Mouse (Mus musculus) liver (tissue): ENCODE measurements around the gene Sqor.

Experiments
- DNase-seq: peaks from one replicate; pipeline ENCODE4 v3.0.0-alpha.2; 2020; ENCODE audit warnings: mixed read lengths

The Sqor gene

DNA sequence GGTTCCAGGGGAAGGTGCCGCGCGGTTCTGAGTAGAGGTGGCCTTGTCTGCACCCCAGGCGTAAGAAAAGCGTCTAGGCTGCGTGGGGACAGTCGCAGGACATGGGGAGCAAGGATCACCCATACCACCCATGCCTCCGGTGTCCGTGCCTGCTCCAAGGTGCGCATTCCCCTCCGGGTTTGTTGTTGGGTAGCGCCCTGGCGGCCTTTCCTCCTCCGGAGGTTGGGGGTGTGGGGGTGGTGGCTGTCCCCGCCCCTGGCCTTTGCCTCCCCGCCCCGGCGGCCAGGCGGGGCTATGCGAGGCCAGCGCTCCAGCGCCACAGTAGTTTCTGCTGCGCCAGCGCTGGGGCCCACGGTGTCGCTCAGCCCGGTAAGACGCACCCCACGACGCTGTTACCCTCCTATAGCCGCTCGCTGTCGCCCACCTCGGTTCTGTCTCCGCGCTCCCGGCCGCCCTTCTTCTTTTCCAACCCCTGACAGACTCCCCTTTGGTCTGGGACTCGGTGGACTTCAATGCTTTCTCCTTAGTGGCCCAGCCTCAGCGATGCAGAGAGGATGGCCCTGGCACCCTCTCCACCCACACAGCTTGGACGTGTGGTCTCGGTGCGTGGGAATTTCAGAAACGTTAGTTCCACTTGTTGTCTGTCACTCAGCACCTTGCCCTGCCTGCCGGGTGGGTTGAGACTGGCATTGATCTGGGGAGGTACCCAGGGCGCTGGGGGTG, at the start of gene Sqor:
Gene Sqor, plus strand, starts transcription at position 167 of the 723 bp plus-strand sequence.
- peak; percentile 55 for DNase-seq

DNA sequence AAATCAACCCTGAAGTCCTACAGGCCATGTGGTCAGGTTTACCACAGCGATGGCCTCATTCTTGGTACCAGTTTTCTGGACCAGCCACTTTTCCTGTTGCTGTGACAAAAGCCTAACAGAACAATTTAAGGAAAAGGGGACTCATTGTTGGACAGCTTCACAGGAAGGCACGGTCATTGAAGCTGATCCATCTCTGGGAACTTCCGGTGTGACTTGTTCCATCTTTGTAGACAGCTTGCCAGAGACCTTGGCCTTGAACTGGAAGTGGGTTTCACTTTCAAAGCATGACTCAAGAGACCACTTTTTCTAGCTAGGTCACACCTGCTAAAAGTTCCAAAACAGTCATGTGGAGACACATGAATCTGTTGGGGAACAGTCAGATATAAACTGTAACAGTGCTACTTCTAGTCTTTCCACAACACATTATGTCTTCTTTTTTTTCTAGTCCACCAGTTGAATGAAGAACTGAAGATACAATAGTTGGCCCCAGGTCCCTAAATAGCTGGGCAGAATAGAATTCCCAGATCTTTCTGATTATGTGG, 48.7 kb upstream of the Sqor start:
- DNase-seq = no peak

DNA sequence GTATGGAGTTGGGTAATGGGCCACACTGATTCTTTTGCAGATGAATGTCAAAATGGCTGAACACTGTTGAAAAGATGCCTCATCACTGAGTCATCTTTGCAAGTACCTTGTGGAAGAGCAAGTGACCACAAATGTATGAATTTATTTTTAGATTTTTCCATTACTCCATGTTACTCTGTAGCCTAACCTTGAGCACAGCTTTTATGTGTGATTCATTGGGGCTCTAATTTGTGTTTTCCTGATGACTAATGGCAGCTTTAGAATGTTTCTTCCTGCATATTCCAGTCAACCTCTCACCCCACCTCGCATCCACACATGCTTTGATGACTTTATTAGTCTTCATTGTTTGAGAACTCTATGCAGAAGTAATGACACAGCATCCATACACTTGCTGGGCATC, 45.8 kb upstream of the Sqor start:
- DNase-seq = no peak

DNA sequence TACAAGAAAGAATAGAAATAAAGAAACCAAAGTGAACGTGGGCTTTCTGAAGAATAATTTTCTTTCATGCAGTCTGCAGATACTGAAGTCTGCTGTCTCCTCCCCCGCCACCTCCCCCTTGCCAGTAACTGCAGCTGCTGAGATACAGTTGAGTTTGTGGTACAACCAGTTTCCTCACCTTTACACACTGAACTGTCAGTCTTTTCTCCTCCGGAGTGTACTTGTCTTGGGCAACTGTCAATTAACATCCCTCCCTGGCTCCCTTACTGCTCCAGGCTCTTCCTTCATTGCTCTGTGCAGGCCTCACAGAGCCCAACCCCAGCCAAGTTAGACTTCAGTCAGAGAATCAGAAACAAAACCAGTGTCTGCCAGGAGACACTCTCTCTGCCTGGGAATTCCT, 44.5 kb upstream of the Sqor start:
- DNase-seq = no peak

DNA sequence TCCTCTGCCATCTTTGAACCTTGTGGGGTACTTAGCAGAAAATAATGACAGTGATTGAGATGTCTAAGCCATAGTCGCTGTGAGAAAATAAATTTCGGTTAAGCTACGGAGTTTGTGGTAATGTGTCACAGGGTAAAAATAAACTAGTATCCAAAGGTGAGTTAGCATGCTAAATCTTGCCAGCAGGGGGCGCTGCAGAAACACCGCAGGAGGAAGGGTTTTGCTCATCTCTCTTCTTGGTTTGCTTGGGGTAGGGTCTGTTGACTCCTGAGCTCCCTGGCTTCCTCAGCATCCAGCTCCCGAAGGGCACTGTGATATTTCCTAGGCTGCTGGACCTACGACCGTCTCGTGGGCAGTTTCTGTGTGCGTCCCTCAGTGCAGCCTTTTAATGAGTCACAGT, 39.4 kb upstream of the Sqor start:
- DNase-seq = peak; percentile 56

DNA sequence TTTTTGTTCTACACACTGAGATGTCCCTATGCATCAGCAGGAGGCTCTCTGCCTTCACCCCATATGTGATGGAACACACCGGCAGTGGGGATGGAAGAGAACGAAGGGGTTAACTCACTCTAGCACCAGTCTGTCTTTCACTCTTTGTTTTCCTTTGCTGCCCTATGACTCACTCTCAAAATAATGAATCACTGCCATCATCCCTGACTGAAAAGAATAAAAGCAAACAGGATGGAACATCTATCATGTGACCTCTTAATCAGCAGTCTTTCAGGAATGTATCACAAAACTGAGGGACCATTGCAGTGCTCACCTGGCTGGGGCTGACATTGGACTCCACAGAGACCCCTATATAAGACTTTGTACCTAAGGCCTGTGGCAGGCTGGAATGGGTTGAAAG, 33.6 kb upstream of the Sqor start:
- DNase-seq = no peak

DNA sequence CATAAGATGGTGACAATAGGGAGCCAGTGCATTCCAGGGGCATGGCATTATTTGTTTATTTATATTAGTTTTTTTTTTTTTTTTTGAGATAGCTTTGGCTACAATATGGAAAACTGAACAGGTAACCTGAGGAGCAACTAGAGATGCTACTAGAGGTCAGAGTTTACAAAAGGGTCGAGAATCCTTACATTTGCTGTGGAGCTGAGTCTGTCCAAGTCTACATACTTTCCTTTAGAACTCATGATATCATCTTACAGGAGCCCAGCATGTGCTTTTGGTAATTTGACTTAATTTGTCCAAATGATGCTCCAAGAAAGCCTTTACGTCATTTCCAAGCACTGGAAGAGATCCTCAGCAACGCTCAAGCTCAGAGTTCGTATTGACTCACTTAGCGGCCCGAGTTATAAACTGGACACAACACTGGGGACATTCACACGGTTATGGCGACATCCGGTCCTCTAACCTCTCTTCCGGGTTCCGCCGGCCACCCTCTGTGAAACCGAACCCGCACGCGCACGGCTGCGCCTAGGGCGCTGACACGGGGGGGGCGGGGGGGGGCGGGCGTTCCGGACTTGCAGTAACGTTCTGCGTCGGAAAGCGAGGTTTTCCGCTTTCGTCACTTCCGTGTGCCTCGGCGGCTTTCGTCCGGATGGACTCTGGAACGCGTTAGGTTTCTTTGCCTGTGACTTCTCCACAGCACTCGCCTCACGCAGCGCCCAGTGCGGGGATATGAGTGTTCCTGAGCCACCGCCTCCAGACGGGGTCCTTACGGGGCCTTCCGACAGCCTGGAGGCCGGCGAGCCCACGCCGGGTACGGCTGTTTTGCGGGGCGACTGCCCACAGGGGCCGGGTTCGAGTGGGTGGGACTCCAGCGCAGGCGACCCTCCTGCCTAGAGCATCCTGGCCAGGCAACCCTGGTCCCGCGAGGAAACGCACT, 26.9 kb upstream of the Sqor start, which contains the start of gene Bloc1s6:
Gene Bloc1s6, plus strand, starts transcription at position 610 of the 937 bp plus-strand sequence.
- peak; percentile 88 for DNase-seq

DNA sequence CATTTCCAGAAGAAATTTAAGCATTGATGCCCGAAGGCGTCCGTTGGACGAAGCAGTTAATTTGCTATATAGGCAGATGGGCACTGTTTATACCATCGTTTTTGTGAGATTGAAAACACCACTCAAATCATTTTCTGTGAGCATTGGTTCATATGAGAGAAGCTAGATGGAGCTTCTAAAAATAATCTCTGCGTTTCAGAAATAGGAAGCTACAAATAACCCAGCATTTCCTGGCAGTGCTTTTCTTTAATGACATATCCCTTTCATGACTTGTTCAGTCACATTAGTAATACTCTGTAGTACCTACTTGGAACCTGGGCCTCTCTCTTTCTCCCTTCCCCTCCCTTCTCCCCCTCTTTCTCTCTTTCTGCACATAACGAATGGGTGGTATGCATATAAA, 26.0 kb upstream of the Sqor start:
- no peak for DNase-seq

DNA sequence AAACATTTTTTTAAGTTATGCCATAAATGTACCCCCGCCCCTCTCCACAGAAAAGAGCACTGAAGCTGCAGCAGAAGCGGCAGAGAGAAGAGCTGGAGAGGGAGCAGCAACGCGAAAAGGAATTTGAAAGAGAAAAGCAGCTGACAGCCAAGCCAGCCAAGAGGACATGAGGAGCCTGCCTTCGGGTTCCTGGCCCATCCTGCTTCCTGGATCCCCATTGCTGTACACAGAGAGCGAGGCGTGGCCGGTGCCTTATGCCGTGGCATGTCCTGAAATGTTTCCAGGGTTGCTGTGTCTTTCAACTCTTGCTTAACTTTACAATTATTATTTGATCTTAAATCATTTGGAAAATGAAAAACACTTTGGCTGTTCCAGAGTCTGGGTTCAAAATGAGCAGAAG, 18.6 kb upstream of the Sqor start:
- no peak for DNase-seq

DNA sequence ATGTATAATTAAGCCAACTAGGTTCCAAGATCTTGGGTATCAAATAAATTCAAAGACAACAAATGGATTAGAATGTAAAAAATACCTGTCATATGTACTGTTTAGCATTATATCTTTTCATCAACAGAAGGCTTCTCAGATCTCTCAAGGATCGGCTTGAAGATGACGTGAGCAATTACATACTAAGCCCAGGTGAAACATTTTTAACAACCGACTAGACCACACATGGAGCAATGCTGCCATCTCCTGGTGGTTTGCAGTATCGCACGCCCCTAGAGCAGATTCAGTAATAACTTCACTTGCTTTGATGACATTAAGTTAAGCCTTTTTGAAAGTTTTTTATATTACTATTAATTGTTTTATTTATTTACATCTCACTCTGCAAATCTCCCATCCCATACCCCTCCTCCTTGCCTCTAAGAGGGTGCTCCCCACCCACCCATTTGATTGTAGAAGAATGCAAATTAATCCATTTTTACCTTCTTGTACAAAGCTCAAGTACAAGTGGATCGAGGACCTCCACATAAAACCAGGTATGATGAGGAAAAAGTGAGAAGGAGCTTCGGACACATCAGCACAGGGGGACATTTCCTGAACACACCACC, 11.2 kb upstream of the Sqor start:
- DNase-seq = peak; percentile 62

DNA sequence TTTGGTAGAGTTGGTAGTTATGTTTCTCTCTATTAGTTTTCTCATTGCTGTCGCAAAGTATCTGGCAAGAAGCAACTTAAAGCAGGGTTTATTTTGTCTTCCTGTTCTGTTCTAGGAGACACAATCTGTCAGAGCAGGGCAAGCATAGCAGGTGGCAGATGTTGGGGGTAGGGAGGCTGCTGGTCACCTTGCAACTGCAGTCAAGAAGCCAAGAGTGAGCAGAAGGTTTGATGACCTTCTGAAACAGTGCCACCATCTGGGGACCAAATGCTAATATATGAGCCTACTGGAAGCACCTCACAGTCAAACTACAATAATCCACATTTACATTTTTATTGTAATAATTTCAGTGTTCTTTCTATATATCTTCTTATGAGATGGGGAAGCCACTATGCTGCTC, 5.2 kb upstream of the Sqor start:
- no peak for DNase-seq

DNA sequence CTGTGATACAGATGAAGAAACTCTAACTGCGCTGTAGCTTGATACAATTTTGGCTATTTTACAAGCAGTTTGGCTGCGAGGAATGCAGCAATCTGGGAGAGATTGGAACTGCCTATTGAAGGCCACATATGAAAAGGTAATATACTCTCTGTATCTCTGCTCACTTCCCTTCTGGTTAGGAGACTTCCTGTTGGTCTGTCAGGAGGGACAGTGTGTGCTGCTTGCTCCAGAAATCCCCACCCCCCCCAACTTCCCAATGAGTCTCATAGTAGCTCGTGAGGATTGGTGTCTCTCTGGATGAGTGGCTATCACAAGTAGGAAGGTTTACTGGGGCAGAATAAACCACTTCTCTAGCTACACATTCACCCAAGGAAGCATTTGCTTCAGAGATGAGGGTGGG, 2.0 kb upstream of the Sqor start:
- DNase-seq = no peak

DNA sequence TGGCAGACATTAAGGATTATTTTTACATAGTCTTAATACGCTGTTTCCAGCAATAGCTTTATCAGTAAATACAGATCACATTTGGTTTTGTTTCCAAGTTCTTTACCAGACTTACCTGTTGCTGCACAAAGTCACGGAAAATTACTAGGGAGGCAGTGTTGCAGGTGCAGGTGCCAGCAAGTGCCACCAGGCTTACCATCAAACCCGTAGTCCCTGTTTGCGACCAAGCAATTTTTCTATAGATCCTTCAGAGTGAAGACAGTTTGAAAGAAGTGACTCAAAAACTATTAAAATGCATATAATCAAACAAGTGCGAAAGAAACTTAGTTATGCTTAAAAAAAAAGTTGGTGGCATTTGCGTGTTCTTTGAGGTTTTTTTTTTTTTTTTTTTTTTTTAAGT, 511 bp upstream of the Sqor start:
- DNase-seq = no peak

DNA sequence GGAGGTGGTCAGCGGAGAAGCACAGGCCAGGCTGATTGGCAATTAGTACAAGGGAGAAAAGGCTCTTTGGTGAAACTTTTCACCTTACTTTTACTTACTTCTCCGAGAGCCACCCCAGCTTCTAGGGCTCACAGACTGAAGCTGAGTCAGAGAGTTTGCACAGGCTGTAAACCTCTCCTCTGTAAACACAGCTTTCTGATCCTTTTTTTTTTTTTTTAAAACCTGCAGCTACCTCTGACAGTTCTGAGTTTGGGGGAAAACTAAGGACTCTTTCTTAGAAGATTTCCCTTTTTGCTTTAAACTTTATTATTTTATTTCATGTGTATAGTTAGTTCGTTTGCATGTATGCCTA, 733 bp downstream of the Sqor start:
- DNase-seq = no peak

DNA sequence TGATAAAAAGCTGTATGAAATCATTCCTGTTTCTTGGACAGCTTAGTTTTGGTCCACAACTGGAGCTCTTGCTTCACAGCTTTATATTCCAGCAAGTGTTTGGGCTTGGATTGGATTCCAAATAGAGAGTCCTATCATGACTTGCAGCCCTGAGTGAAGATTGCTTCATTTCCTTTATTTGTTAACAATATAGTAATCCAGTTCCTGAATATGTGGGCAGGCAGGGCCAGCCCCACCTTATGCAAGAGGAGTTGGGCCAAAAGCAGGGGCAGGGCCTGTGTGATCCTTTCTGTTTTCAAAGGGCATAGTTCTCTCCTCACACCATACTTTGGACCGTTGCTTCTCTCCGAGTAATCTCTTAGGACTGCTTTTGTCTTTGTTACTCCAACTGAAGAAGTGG, 6.0 kb downstream of the Sqor start:
- DNase-seq = no peak

DNA sequence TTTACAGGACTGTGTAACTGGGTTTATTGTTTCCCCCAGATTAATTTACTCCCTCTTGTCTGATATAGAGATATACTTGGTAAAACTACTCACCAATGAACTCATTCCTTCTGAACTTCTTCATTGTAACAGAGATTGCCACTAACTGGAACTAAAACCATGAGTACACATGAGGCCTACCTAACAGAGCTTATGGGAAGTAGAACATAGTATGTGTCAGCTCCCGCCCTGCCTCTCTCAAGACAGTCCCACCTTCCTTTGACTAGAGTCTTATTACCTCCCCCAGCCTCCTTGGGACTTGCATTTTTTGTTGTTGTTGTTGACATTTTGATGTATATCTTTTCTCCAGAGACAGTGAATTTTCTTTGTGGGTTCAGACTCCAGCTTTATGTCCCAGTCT, 7.9 kb downstream of the Sqor start:
- no peak for DNase-seq

DNA sequence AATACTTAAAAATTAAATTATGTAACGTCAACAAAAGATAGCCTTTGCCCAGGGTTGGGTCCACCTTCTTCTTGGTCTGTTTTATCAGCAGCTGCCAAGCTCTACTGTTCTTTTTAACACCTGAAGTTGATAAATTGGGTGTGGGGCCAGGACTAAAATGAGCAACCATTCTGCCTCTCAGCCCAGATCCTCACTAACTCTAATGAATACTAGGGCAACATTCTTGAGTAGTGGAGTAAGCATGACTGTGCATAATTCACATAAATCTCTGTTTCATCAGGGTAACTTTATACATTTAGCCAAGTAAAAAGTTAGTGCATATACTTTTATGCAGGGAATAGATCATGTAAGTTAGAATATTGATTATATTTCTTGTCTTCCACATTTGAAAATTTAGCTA, 10.5 kb downstream of the Sqor start:
- DNase-seq = no peak

DNA sequence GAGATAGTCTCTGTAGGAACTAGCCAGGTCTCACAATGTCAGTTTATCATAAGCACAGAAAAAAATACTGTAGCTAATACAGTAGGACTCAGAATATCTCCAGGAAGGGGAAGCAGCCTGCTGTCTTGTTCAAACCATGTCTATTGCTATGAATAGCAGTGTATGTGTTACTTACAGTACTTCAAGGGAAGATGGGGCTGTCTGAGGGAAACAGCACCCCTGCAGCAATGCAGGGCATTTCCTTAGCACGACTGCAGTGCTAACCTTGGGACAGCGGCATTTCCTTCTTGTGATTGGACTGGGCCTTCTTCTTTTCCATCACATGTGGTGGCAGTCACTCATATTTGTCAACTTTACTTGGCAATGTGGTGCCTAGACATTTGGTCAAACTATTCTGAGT, 11.8 kb downstream of the Sqor start:
- no peak for DNase-seq

DNA sequence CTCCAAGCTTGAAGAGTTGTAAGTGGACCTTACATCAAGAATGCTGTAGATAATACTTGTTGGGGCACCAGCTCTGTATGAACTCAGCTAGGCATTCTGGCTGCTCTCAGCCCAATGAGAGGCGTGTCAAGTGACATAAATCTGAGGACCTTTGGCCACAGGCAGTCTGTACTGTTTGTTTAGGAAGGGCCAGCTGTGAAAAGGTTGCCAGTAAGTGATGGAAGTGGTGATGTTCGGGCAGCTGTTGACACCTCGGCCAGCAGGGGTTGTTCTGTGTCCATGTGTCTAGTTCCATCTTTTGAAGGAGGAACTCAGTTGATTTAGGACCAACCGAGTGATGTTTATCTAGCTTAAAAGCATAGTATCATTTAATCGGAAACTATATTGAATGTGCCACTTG, 14.9 kb downstream of the Sqor start:
- DNase-seq = no peak

DNA sequence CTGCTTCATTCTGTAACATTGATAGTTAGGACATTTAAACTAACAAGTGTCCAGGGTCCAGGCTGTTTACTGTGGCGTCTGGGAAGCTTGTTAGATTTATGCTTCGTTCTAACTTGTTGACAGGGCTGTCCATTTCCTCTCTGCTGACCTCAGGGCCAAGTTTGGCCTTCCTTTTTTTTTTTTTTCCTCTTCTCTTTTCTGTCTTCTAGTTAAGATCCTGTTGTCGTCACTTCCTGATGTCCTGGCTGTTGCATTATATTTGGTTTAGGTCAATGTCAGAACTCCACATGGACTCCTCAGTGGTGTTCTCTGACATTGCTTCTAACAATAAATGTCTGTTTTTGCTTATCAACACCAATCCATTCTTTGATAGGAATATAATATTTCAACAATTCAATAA, 15.4 kb downstream of the Sqor start:
- DNase-seq = no peak

DNA sequence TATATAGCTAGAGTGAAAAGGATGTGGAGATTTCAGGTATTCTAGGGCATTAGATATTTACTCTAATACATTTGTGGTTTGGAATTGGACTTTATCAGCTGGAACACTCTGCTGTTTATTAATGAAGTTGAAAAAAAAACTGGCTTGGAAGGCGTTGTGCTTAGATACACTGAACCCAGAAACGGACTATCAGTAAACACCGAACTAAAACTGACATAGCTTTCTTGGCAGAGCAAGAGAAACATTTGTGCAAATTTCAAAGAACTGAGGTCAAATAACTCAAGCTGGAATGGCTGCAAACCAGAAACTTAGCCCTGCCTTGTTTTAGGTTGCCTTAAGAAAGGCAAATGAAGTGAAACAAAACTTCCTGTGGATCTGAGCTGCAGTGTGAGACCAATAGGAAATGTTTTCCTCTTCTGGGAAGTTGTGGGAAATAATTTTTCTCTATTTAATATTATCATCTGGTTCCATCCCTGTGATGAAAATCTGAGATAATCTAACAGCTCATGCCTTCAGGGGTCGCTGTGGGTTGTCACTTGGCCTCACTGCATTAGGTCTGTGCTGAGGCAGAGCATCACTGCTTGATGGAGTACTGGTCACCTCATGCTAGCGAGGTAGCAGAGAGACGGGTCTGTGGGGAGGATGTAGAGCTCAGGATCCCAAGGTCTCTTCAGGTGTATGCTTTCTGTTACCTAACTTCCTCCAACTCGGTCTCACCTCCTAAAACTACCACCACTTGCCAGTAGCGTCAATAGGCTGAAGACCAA, 16.7 kb downstream of the Sqor start:
- DNase-seq = no peak

DNA sequence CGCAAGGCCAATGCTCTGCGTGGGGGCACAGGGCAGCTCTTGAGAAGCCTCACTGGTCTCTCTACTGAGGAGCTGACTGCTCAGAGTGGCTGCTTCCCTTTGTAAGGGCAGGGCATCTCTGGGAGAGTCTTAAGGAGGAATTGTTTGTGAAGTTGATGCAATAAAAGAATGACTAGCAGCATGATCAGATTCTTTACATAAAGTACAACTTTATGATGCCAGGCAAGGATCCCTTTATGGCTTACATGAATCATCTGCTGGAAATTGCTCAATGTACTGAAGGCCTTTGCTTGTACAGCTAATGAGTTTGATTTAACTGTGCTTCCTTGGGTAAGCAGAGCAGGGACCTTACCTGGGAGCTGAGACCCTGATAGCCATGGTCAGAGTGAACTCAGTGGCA, 18.7 kb downstream of the Sqor start:
- no peak for DNase-seq

DNA sequence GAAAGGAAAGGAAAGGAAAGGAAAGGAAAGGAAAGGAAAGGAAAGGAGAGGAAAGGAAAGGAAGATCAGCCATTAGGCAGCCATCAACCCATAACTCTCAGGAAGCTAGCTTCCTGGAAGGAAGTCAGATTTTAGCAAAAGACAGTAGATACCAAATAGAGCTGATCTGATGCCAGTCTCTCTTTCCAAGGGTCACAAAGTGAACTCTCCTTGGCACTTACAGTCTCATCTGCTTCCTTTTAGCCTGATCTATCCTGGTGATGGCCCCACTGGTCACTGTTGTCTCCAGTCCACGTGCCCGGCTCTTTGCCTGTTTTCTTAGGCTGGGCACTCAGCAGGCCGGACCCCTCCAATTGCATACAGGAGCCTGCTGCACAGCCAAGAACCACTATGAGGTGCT, 19.7 kb downstream of the Sqor start:
- DNase-seq = no peak
